Mouse (Mus musculus): Measurements from ENCODE around the gene Vps37c. TPM values are rescaled to one million over a fixed set of nuclear protein-coding genes. Genes with fewer than 3 reads are reported as not detected.
A peak's percentile ranks its signal among the peaks of the same experiment; 100 is the strongest.

Gene Vps37c
- 27.7 and 35.0 TPM in 2 replicates for polyA plus RNA-seq (2015; fragmentation: Nextera tagmentation; extraction: Ambion mirVana)

- peak within 1 kb of the TSS; percentile 94 for H3K27ac ChIP-seq (ENCODE audit: low read depth, low read length)
- peak; percentile 90 for ATAC-seq
- H3K36me3 ChIP-seq (ENCODE audit: control insufficient read depth, insufficient read depth, low read length): no peaks in the 10 kb centered on the region
- peak within 1 kb of the TSS; percentile 70 for H3K4me3 ChIP-seq (ENCODE audit: low read length)
- WGBS: under 1% methylated on average over 58 of the region's 74 CpGs
- H3K4me2 ChIP-seq (ENCODE audit: low read length): peak within 1 kb of the TSS; percentile 73
- peaks cover 23% of the 10 kb centered on the region for H3K4me1 ChIP-seq (ENCODE audit: control insufficient read depth, insufficient read depth, low read depth, low read length)
- H3K9ac ChIP-seq (ENCODE audit: low read depth, low read length): peak within 1 kb of the TSS; percentile 87
- H3K27me3 ChIP-seq (replicated peaks; ENCODE audit: control insufficient read depth, insufficient read depth, low read length): no peaks in the 10 kb centered on the region
- no peaks in the 10 kb centered on the region for H3K9me3 ChIP-seq (ENCODE audit: control insufficient read depth, low read length)
Observed at GRCm38 (mm10) chr19:10688537-10689352, at the start of gene Vps37c. Vps37c (plus strand) TSS chr19:10688735.

- Histone ChIP-seq H3K27ac (ENCODE audit: low read depth, low read length) (no peak overlapping the region), H3K4me2 (ENCODE audit: low read length) (no peak overlapping the region), H3K27me3 (replicated peaks; ENCODE audit: control insufficient read depth, insufficient read depth, low read length) (no peaks in the 10 kb centered on the region), H3K9ac (ENCODE audit: low read depth, low read length) (no peak overlapping the region), H3K4me1 (ENCODE audit: control insufficient read depth, insufficient read depth, low read depth, low read length) (peaks cover 7% of the 10 kb centered on the region), H3K4me3 (ENCODE audit: low read length) (no peak overlapping the region), H3K36me3 (ENCODE audit: control insufficient read depth, insufficient read depth, low read length) (no peaks in the 10 kb centered on the region), H3K9me3 (ENCODE audit: control insufficient read depth, low read length) (no peaks in the 10 kb centered on the region)
- no peak for ATAC-seq
- 9% methylated on average over 5 of the region's 5 CpGs for WGBS
Observed at GRCm38 (mm10) chr19:10640080-10640479, 48.5 kb upstream of the Vps37c start.

GRCm38 (mm10) chr19:10640589-10641378 is 47.8 kb upstream of the Vps37c start:
- H3K9me3 ChIP-seq (ENCODE audit: control insufficient read depth, low read length): no peaks in the 10 kb centered on the region
- H3K36me3 ChIP-seq (ENCODE audit: control insufficient read depth, insufficient read depth, low read length): no peaks in the 10 kb centered on the region
- no peak overlapping the region for H3K27ac ChIP-seq (ENCODE audit: low read depth, low read length)
- WGBS: 49% methylated on average over 13 of the region's 13 CpGs
- ATAC-seq: no peak
- H3K27me3 ChIP-seq (replicated peaks; ENCODE audit: control insufficient read depth, insufficient read depth, low read length): no peaks in the 10 kb centered on the region
- H3K4me3 ChIP-seq (ENCODE audit: low read length): no peak overlapping the region
- H3K4me2 ChIP-seq (ENCODE audit: low read length): no peak overlapping the region
- H3K4me1 ChIP-seq (ENCODE audit: control insufficient read depth, insufficient read depth, low read depth, low read length): peaks cover 3% of the 10 kb centered on the region; the same call in 1 of the 2 replicates
- no peak overlapping the region for H3K9ac ChIP-seq (ENCODE audit: low read depth, low read length)

GRCm38 (mm10) chr19:10645616-10646015 is 42.9 kb upstream of the Vps37c start:
- H3K4me1 ChIP-seq (ENCODE audit: control insufficient read depth, insufficient read depth, low read depth, low read length): no peaks in the 10 kb centered on the region
- no peak overlapping the region for H3K27ac ChIP-seq (ENCODE audit: low read depth, low read length)
- ATAC-seq: no peak
- H3K9me3 ChIP-seq (ENCODE audit: control insufficient read depth, low read length): no peaks in the 10 kb centered on the region
- 84% methylated on average over 2 of the region's 2 CpGs for WGBS
- H3K27me3 ChIP-seq (replicated peaks; ENCODE audit: control insufficient read depth, insufficient read depth, low read length): no peaks in the 10 kb centered on the region
- no peak overlapping the region for H3K4me2 ChIP-seq (ENCODE audit: low read length)
- no peaks in the 10 kb centered on the region for H3K36me3 ChIP-seq (ENCODE audit: control insufficient read depth, insufficient read depth, low read length)
- no peak overlapping the region for H3K9ac ChIP-seq (ENCODE audit: low read depth, low read length)
- no peak overlapping the region for H3K4me3 ChIP-seq (ENCODE audit: low read length)

GRCm38 (mm10) chr19:10648156-10648555 is 40.4 kb upstream of the Vps37c start:
- Histone ChIP-seq H3K4me2 (ENCODE audit: low read length) (no peak overlapping the region), H3K27ac (ENCODE audit: low read depth, low read length) (no peak overlapping the region), H3K4me1 (ENCODE audit: control insufficient read depth, insufficient read depth, low read depth, low read length) (no peaks in the 10 kb centered on the region), H3K9ac (ENCODE audit: low read depth, low read length) (no peak overlapping the region), H3K27me3 (replicated peaks; ENCODE audit: control insufficient read depth, insufficient read depth, low read length) (no peaks in the 10 kb centered on the region), H3K9me3 (ENCODE audit: control insufficient read depth, low read length) (no peaks in the 10 kb centered on the region), H3K36me3 (ENCODE audit: control insufficient read depth, insufficient read depth, low read length) (no peaks in the 10 kb centered on the region), H3K4me3 (ENCODE audit: low read length) (no peak overlapping the region)
- WGBS: 78% methylated on average over 8 of the region's 8 CpGs
- ATAC-seq: no peak

- H3K4me1 ChIP-seq (ENCODE audit: control insufficient read depth, insufficient read depth, low read depth, low read length): no peaks in the 10 kb centered on the region
- no peak for ATAC-seq
- no peaks in the 10 kb centered on the region for H3K9me3 ChIP-seq (ENCODE audit: control insufficient read depth, low read length)
- H3K27ac ChIP-seq (ENCODE audit: low read depth, low read length): no peak overlapping the region
- H3K36me3 ChIP-seq (ENCODE audit: control insufficient read depth, insufficient read depth, low read length): no peaks in the 10 kb centered on the region
- H3K9ac ChIP-seq (ENCODE audit: low read depth, low read length): no peak overlapping the region
- 59% methylated on average over 3 of the region's 3 CpGs for WGBS
- H3K4me2 ChIP-seq (ENCODE audit: low read length): no peak overlapping the region
- H3K27me3 ChIP-seq (replicated peaks; ENCODE audit: control insufficient read depth, insufficient read depth, low read length): no peaks in the 10 kb centered on the region
- H3K4me3 ChIP-seq (ENCODE audit: low read length): no peak overlapping the region
Observed at GRCm38 (mm10) chr19:10656058-10656457, 32.5 kb upstream of the Vps37c start.

- Histone ChIP-seq H3K9me3 (ENCODE audit: control insufficient read depth, low read length) (no peaks in the 10 kb centered on the region), H3K4me2 (ENCODE audit: low read length) (no peak overlapping the region), H3K27ac (ENCODE audit: low read depth, low read length) (no peak overlapping the region), H3K36me3 (ENCODE audit: control insufficient read depth, insufficient read depth, low read length) (no peaks in the 10 kb centered on the region), H3K27me3 (replicated peaks; ENCODE audit: control insufficient read depth, insufficient read depth, low read length) (no peaks in the 10 kb centered on the region), H3K4me3 (ENCODE audit: low read length) (no peak overlapping the region), H3K4me1 (ENCODE audit: control insufficient read depth, insufficient read depth, low read depth, low read length) (no peaks in the 10 kb centered on the region), H3K9ac (ENCODE audit: low read depth, low read length) (no peak overlapping the region)
- WGBS: 85% methylated on average over 5 of the region's 5 CpGs
- ATAC-seq: no peak
Observed at GRCm38 (mm10) chr19:10657742-10658141, 30.8 kb upstream of the Vps37c start.

- Histone ChIP-seq H3K4me3 (ENCODE audit: low read length) (no peak overlapping the region), H3K27me3 (replicated peaks; ENCODE audit: control insufficient read depth, insufficient read depth, low read length) (no peaks in the 10 kb centered on the region), H3K9me3 (ENCODE audit: control insufficient read depth, low read length) (no peaks in the 10 kb centered on the region), H3K4me2 (ENCODE audit: low read length) (no peak overlapping the region), H3K36me3 (ENCODE audit: control insufficient read depth, insufficient read depth, low read length) (no peaks in the 10 kb centered on the region), H3K9ac (ENCODE audit: low read depth, low read length) (no peak overlapping the region), H3K4me1 (ENCODE audit: control insufficient read depth, insufficient read depth, low read depth, low read length) (no peaks in the 10 kb centered on the region), H3K27ac (ENCODE audit: low read depth, low read length) (no peak overlapping the region)
- ATAC-seq: no peak
- 80% methylated on average over 2 of the region's 2 CpGs for WGBS
Observed at GRCm38 (mm10) chr19:10658406-10658805, 30.1 kb upstream of the Vps37c start.

GRCm38 (mm10) chr19:10661373-10661772 is 27.2 kb upstream of the Vps37c start:
- Histone ChIP-seq H3K9ac (ENCODE audit: low read depth, low read length) (no peak overlapping the region), H3K36me3 (ENCODE audit: control insufficient read depth, insufficient read depth, low read length) (no peaks in the 10 kb centered on the region), H3K4me2 (ENCODE audit: low read length) (no peak overlapping the region), H3K9me3 (ENCODE audit: control insufficient read depth, low read length) (no peaks in the 10 kb centered on the region), H3K27ac (ENCODE audit: low read depth, low read length) (no peak overlapping the region), H3K27me3 (replicated peaks; ENCODE audit: control insufficient read depth, insufficient read depth, low read length) (no peaks in the 10 kb centered on the region), H3K4me3 (ENCODE audit: low read length) (no peak overlapping the region), H3K4me1 (ENCODE audit: control insufficient read depth, insufficient read depth, low read depth, low read length) (no peaks in the 10 kb centered on the region)
- WGBS: 68% methylated on average over 5 of the region's 5 CpGs
- ATAC-seq: no peak
